Mouse (Mus musculus): Measurements from ENCODE around the gene Pheta1.

Pheta1 gene

GRCm38 (mm10) chr5:121825606-121826005, 23.2 kb upstream of the Pheta1 start:
- no peak for DNase-seq (ENCODE audit: low spot score in 2 of 2)

GRCm38 (mm10) chr5:121827876-121828275, 20.9 kb upstream of the Pheta1 start:
- DNase-seq (ENCODE audit: low spot score in 2 of 2): no peak

GRCm38 (mm10) chr5:121828491-121829432, 20.0 kb upstream of the Pheta1 start:
- no peak for DNase-seq (ENCODE audit: low spot score in 2 of 2)

DNA sequence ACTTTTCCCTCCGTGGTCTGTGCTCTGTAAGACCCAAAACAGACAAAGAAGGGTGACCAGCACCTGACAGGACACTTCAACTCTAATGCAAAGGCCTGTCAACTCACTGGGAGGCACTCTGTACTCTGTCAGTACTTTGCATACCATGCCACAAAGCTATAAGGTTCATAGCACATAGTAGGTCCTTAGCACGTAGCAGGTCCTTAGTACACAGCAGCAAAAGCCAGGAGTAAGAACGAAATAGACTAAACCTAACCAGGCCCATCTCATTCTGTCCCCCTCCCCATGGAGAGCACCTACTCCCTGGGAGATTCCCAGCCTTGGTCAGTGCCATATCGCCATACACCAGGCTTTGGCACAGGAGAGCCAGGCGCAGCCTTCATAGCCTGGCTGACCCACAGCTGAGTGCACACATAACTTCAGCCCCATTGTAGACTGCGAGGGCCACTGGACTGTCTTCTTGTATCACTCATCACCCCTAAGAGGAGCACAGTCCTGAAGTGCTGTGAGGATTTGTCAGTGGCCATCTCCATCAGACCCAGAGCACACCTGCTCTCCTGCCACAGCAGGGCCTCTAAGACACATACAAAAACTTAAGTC, 17.7 kb upstream of the Pheta1 start:
- no peak for DNase-seq (ENCODE audit: low spot score in 2 of 2)

- no peak for DNase-seq (ENCODE audit: low spot score in 2 of 2)
These were observed 16.2 kb upstream of the Pheta1 start for GRCm38 (mm10) chr5:121832376-121833155.

GRCm38 (mm10) chr5:121833159-121833558, 15.6 kb upstream of the Pheta1 start:
- DNase-seq (ENCODE audit: low spot score in 2 of 2): no peak

DNA sequence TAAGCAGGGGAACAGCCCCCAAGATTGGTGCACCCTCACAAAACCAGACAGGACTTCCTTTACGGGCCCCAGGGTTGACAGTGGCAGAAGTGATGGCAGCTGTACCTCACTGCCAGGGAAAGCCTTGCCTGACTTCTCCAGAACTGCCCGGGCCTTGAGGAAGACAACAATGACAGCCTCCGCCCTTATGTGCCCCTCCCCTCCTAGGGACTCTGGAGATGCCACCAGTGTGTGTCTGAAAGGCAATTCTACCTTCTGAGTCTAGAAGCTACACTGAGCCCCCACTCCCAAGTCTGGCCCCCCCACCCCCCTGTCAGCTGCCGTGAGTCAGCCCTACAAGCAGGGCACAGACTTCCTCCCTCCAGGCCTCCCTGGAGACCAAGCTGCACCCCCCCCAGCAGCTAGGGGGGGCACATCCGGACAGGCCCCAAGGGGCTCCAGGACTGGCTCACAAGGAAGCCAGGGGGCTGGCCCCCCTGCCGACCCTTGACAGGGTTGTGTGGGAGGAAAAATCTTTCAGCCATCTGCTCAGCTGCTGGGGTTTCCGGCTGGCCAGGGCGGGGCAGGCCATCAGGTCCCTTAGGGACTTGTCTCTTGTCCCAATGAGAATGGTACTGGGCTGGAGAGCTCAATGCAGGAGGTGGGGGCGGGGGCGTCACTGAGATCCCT, 15.1 kb upstream of the Pheta1 start:
- DNase-seq (ENCODE audit: low spot score in 2 of 2): no peak

GRCm38 (mm10) chr5:121834241-121834606, 14.6 kb upstream of the Pheta1 start:
- DNase-seq (ENCODE audit: low spot score in 2 of 2): no peak

GRCm38 (mm10) chr5:121834991-121835747, 13.6 kb upstream of the Pheta1 start:
- no peak for DNase-seq (ENCODE audit: low spot score in 2 of 2)

DNA sequence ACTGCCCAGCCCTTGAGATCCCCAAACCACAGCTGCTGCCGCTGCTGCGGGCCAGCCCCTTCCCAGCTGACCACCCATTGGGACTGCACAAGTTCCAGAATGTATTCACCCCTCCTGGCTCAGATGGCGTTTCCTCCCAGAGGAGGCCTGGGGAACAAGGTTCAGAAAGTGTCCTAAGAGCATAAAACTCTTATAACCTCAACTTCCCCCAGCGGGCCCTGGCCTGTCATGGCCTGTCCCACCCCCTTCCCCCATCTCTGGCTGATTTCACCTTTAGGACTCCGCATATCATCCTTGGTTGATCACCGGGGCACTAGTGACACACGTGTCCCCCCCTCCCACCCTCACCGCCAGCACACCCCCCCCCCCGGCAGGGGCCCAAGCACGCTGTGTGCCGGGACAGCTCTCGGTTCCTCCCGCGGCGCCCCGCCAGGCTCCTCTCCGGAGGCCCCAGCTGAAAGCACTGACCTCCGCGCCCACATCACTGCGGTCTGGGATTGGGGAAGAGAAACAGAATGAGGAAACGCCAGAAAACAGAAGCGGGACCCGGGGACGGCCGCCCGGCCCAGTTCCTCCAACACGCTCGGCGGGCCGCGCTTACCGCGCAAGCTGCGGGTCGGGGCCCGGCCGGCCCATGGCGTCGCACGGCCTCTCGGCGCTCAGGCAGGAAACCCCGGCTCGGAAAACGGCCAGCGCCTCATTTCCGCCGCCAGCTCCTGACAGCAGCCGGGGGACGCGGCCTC, 12.7 kb upstream of the Pheta1 start:
- DNase-seq (ENCODE audit: low spot score in 2 of 2): no peak

GRCm38 (mm10) chr5:121836692-121837415, 11.9 kb upstream of the Pheta1 start:
- peak; percentile 91 to 92 for DNase-seq (ENCODE audit: low spot score in 2 of 2)

DNA sequence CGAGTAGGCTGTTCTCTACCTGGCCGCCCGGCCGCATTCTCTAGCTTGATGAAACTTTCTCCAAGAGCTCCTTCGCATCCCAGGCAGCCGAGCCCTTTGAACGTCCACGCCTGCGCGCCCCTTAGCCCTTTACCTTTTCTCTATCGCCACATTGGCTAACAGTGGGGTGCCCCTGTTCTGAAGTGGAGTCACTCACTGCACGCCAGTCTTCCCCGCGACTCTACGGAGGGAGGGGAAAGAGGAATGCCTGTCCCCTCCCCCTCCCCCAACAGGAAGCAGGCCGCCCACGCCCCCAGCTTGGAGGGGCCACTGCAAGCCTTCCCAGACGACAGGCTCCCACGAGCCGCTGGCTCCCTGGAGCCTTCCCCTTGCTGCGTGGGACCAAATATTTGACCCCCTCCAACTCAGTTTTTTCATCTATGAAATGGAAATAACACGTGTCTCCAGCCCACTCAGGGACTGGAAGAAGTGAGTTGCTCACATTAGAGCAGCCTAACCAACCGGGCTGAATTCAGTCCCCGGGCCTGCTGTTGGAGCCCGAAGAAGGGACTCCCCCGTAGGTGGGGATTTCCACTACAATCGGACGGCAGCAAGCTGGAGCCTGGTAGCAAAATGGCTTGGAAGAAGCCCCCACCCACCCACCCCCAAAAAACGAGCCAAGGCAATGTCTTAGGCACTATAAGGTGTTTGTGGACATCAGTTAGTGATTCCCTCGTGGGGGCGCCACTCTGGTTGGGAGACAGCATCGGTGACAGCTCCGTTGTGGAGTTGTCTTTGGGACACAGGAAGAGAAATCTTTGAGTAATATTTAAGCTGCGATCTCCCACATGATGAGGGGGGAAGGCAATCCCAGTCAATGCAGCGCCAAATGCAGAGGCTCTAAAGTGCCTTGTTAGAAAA, 11.1 kb upstream of the Pheta1 start, which contains the start of gene Sh2b3:
Sh2b3 (minus strand) TSS at position 206 of the 900 bp plus-strand sequence.
- DNase-seq (ENCODE audit: low spot score in 2 of 2): no peak

GRCm38 (mm10) chr5:121838341-121839127, 10.2 kb upstream of the Pheta1 start:
- DNase-seq (ENCODE audit: low spot score in 2 of 2): peak in 1 of 2 experiments; percentile 57

DNA sequence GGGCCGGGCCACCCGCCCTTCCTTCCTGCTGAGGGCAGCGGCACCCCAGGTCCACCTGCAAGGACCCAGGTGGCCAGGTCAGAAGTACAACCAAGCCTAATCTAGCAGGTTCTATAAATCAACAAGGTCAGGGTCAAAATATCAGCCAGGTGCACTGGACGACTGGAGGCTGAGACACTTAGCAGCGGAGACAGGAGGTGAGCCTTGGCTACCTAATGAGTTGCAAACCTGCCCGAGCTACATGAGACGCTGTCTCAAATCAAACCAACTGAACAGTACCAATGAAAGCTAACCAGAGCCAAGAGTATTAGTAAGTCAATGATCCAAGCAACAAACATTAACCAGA, 9.7 kb upstream of the Pheta1 start:
- no peak for DNase-seq (ENCODE audit: low spot score in 2 of 2)

GRCm38 (mm10) chr5:121841516-121841915, 7.3 kb upstream of the Pheta1 start:
- DNase-seq (ENCODE audit: low spot score in 2 of 2): no peak

GRCm38 (mm10) chr5:121841973-121842372, 6.8 kb upstream of the Pheta1 start:
- DNase-seq (ENCODE audit: low spot score in 2 of 2): no peak

DNA sequence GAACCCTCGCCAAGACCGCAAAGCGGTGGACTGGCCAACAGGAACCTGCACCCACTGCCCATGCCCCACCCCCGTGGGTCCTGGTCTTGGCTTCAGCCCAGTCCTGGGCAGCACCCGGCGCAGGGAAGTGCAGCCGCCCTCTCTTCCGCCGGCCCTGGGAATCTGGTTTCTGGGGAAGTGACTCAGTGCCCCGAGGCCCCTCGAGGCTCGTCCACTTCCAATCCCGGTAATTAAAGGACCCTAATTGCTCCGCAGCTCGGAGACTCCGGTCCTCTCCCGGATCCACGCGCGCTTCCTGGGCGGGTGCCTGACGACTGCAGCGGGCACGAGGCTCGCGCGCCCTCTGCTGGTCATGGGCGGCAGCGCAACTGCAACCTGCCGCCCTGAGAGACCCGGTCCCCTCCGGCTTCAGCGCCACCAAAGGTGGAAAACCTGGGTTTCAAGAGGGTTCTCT, 6.1 kb upstream of the Pheta1 start:
- peak; percentile 74 to 86 for DNase-seq (ENCODE audit: low spot score in 2 of 2)

Data from urinary bladder, postnatal 4 days (tissue).